Mouse (Mus musculus) liver, adult 2 months (tissue): Measurements from ENCODE around the gene Tekt2. TPM values are rescaled to one million over a fixed set of nuclear protein-coding genes. Genes with fewer than 3 reads are reported as not detected.

ENCODE experiments used
- DNase-seq: peaks from one replicate; pipeline ENCODE4 v3.0.0-alpha.2; 2011; ENCODE audit warnings: low read depth, low spot score; ENCODE audit errors: extremely low read depth
- H3K27ac ChIP-seq: fragments of 200-500 bp; replicated peaks from 2 replicates; pipeline ENCODE4 v1.5.1; 2012; ENCODE audit warnings: low read depth, mild to moderate bottlenecking, control low read depth, inconsistent platforms, low read length; ENCODE audit not compliant: insufficient read depth
- H3K27me3 ChIP-seq: fragments of 200-500 bp; 2 replicates; pipeline ENCODE4 v1.6.1; 2012; ENCODE audit warnings: mild to moderate bottlenecking, moderate library complexity, low read length, inconsistent platforms; ENCODE audit not compliant: control insufficient read depth, insufficient read depth
- H3K36me3 ChIP-seq: fragments of 200-500 bp; 2 replicates; pipeline ENCODE4 v1.6.1; 2012; ENCODE audit warnings: low read length, inconsistent platforms; ENCODE audit not compliant: control insufficient read depth, insufficient read depth
- H3K4me1 ChIP-seq: fragments of 200-500 bp; 2 replicates; pipeline ENCODE4 v1.6.1; 2011; ENCODE audit warnings: low read length; ENCODE audit not compliant: control insufficient read depth, insufficient read depth
- H3K4me3 ChIP-seq: fragments of 200-500 bp; 2 replicates; pipeline ENCODE4 v1.5.1; 2011; ENCODE audit warnings: low read depth, mild to moderate bottlenecking, control low read depth, low read length, moderate library complexity; ENCODE audit not compliant: insufficient read depth
- H3K79me2 ChIP-seq: fragments of 200-500 bp; 2 replicates; pipeline ENCODE4 v1.6.1; 2012; ENCODE audit warnings: inconsistent platforms, mild to moderate bottlenecking, low read length, moderate library complexity; ENCODE audit not compliant: control insufficient read depth, insufficient read depth
- H3K9ac ChIP-seq: fragments of 200-500 bp; 2 replicates; pipeline ENCODE4 v1.6.1; 2012; ENCODE audit warnings: low read depth, mild to moderate bottlenecking, control low read depth, inconsistent platforms, low read length
- CTCF ChIP-seq: fragments of 200-500 bp; IDR thresholded peaks from 2 replicates; pipeline ENCODE4 v1.5.1; 2011; ENCODE audit warnings: low read depth, low read length, control low read depth
- POLR2A ChIP-seq: fragments of 200-500 bp; IDR thresholded peaks from 2 replicates; pipeline ENCODE4 v1.6.1; 2011; ENCODE audit warnings: low read length, control low read depth; ENCODE audit not compliant: insufficient read depth; ENCODE audit errors: extremely low read depth
- WGBS: fragments of 180-500 bp; shearing (Covaris S2); methylation state at CpG from one replicate; pipeline ENCODE4 v1.1.7; 2018; 5-methylcytosine and 5-hydroxymethylcytosine counted together
- polyA plus RNA-seq: library from polyadenylated mRNA; depleted of rRNA; stranded (reverse); fragments of >200 nt; gene quantifications from 2 replicates; pipeline ENCODE4 v1.2.3, GENCODE M21; 2012
- total RNA-seq: library from RNA; depleted of rRNA; stranded (reverse); fragments of >200 nt; gene quantifications from 2 replicates; pipeline ENCODE4 v1.2.3, GENCODE M21; 2014

Tekt2 gene
- total and polyA plus RNA-seq, 2 experiments = 0.37 to 0.43 TPM

- Histone ChIP-seq H3K79me2 (peaks cover 8% of the 10 kb centered on the region), H3K4me3 (peak within 1 kb of the TSS; percentile 92), H3K36me3 (peaks cover 4% of the 10 kb centered on the region; the same call in 1 of the 2 replicates), H3K4me1 (peaks cover 6% of the 10 kb centered on the region), H3K27me3 (no peaks in the 10 kb centered on the region), H3K27ac (peak within 1 kb of the TSS; percentile 51; the same call in 1 of the 2 replicates), H3K9ac (peak within 1 kb of the TSS; percentile 95)
- DNase-seq = peak; percentile 81
- WGBS = under 1% methylated on average over 80 of the region's 80 CpGs
- TF ChIP-seq POLR2A (peak; percentile 46; the same call in 1 of the 2 replicates), CTCF (peak; percentile 99)
Measured at GRCm38 (mm10) chr4:126321111-126321853, 4.2 kb downstream of the Tekt2 start, which contains the start of gene Adprhl2. Gene Adprhl2 (minus strand): TSS chr4:126321703.

GRCm38 (mm10) chr4:126319806-126320205 lies 5.7 kb downstream of the Tekt2 start:
- peaks cover 6% of the 10 kb centered on the region for H3K4me1 ChIP-seq
- no peak overlapping the region for H3K27ac ChIP-seq
- TF ChIP-seq CTCF (no peak), POLR2A (no peak)
- no peaks in the 10 kb centered on the region for H3K27me3 ChIP-seq
- no peak overlapping the region for H3K9ac ChIP-seq
- peak; percentile 19 for DNase-seq
- 39% methylated on average over 6 of the region's 6 CpGs for WGBS
- peaks cover 8% of the 10 kb centered on the region for H3K79me2 ChIP-seq
- H3K4me3 ChIP-seq = no peak overlapping the region
- H3K36me3 ChIP-seq = peaks cover 4% of the 10 kb centered on the region; the same call in 1 of the 2 replicates

GRCm38 (mm10) chr4:126316443-126317040 lies 8.9 kb downstream of the Tekt2 start:
- H3K4me3 ChIP-seq = no peak overlapping the region
- no peak overlapping the region for H3K9ac ChIP-seq
- TF ChIP-seq POLR2A (no peak), CTCF (no peak)
- H3K27me3 ChIP-seq = no peaks in the 10 kb centered on the region
- WGBS = 93% methylated on average over 13 of the region's 13 CpGs
- DNase-seq = no peak
- H3K79me2 ChIP-seq = peaks cover 8% of the 10 kb centered on the region
- peaks cover 4% of the 10 kb centered on the region; the same call in 1 of the 2 replicates for H3K36me3 ChIP-seq
- peaks cover 6% of the 10 kb centered on the region for H3K4me1 ChIP-seq
- H3K27ac ChIP-seq = no peak overlapping the region

DNA sequence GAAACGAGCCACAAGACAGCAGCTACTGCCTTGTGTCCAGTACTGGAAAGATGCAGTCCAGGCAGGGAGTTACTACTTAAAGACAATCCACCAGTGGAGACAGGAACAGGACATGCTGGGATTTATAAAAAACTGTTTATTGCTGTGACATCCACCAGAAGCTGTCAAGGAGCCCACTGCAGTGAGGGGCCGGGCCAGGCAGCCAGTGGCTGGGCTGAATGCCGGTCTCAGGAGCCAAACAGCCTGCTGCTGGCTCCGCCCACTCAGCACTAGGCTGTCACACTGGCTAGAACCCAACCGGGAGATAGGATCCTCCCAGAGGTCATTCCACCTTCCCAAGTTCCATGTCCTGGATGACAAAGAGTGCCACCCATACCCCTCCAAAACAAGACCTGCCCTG lies 9.6 kb downstream of the Tekt2 start:
- no peaks in the 10 kb centered on the region for H3K27me3 ChIP-seq
- peak; percentile 46 for DNase-seq
- TF ChIP-seq CTCF (no peak), POLR2A (no peak)
- H3K79me2 ChIP-seq = peaks cover 2% of the 10 kb centered on the region
- peaks cover 5% of the 10 kb centered on the region for H3K4me1 ChIP-seq
- peaks cover 4% of the 10 kb centered on the region; the same call in 1 of the 2 replicates for H3K36me3 ChIP-seq
- no peak overlapping the region for H3K27ac ChIP-seq
- H3K4me3 ChIP-seq = no peak overlapping the region
- 46% methylated on average over 5 of the region's 5 CpGs for WGBS
- no peak overlapping the region for H3K9ac ChIP-seq

- H3K4me3 ChIP-seq = no peak overlapping the region
- H3K4me1 ChIP-seq = peaks cover 3% of the 10 kb centered on the region; the same call in 1 of the 2 replicates
- H3K79me2 ChIP-seq = no peaks in the 10 kb centered on the region
- H3K27ac ChIP-seq = no peak overlapping the region
- WGBS = 80% methylated on average over 10 of the region's 10 CpGs
- peak; percentile 31 for DNase-seq
- no peak for TF ChIP-seq CTCF
- no peak for TF ChIP-seq POLR2A
- no peak overlapping the region for H3K9ac ChIP-seq
- H3K36me3 ChIP-seq = peaks cover 4% of the 10 kb centered on the region; the same call in 1 of the 2 replicates
- no peaks in the 10 kb centered on the region for H3K27me3 ChIP-seq
Measured at GRCm38 (mm10) chr4:126314393-126314792, 11.1 kb downstream of the Tekt2 start.
